Mouse (Mus musculus) cerebellum, adult (tissue): ENCODE measurements at regions not wholly inside any gene's neighbourhood (a gene's known extent, or its start where the extent isn't known, plus 50 kb on each side); places are given as distances from the start of the nearest gene placed in this dataset.

Source experiments
- ATAC-seq: cut with Nextera tagmentation; 2 replicates; pipeline ENCODE4 v1.9.2; 2017; ENCODE audit warnings: mild to moderate bottlenecking, moderate library complexity, mixed read lengths; ENCODE audit not compliant: insufficient number of reproducible peaks, low FRiP score, low TSS enrichment

- no peak for ATAC-seq
Measured at GRCm38 (mm10) chr13:28660151-28660550, 293.4 kb downstream of the Sox4 start.

GRCm38 (mm10) chr13:28658652-28659051 lies 294.9 kb downstream of the Sox4 start:
- ATAC-seq = no peak

DNA sequence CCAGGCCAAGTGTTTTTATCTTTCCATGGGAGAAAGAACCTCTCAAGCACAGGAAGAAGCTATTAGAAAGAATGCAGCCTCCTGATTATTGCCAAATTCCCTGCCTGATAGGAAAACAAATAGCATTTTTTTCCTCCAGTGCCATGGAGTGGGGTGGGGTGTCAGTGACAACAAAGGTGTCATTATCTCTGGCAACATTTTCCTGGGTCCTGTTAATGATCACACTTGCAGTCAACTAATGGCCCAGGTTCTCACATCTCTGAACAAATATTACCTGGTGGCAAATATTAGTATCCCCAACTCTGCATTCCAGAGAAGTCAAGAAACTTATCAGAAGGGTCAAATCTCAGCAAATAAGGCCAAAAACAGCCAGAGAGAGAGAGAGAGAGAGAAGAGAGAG lies 298.6 kb downstream of the Sox4 start:
- no peak for ATAC-seq

GRCm38 (mm10) chr13:28653362-28653761 lies 300.2 kb downstream of the Sox4 start:
- no peak for ATAC-seq

DNA sequence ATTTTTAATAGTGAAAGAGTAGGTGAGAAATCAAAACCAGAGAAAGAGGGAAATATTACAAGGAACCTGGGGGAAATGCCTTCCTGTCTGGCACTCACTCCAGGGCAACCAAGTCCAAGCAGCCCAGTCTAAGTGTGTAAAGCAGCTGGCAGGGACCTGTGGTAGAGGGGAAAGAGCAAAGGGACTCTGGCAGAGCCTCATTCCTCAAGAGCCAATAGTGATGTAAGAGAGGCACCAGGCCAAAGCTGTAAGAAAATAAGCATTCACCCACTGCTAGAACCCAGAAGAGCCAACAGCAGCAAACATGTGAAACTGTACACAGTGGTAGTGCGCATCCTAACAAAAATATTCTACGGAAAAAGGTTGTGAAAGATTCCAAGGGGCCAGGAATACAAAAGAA lies 301.7 kb downstream of the Sox4 start:
- ATAC-seq = 0 out of 2 replicates have a peak, but pooled peaks have one; percentile 40

- no peak for ATAC-seq
Measured at GRCm38 (mm10) chr13:28645881-28646280, 307.6 kb downstream of the Sox4 start.

GRCm38 (mm10) chr13:28644846-28645574 lies 308.5 kb downstream of the Sox4 start:
- no peak for ATAC-seq

- ATAC-seq = no peak
Measured at GRCm38 (mm10) chr13:28640826-28641225, 312.7 kb downstream of the Sox4 start.

DNA sequence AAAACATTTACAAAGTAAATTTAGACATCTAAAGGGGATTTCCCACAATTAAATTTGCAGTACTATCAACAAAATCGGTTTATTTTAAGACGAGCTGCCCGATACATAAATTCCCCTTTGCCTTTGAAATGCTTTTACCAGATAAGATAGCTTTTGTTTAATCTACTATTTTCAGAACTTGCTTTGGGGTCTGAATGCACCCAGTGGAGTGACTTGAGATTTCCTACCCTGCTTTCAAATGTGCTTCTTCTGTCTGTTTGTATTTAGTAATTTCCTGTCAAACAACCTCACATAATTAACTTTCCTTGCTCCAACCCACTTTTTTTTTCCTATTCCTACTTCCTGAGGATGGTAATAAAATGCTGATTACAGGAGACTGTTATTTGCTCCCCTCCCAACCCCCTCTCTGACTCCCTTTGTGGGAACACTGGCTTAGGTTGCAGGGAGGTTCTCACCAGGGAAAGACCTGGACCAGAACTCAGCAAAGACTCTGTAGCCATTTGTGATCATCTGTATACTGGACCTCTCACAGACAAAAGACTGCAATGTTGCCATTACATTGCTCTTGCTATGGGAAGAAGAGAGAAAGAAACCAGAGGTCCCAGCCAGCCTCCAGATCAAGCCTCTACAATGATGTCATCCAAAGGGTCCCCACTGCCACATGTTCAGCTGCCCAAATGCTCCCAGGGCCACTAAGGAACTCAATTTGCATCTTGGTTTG lies 318.1 kb downstream of the Sox4 start:
- no peak for ATAC-seq

- no peak for ATAC-seq
Measured at GRCm38 (mm10) chr13:28633541-28634041, 319.9 kb downstream of the Sox4 start.

DNA sequence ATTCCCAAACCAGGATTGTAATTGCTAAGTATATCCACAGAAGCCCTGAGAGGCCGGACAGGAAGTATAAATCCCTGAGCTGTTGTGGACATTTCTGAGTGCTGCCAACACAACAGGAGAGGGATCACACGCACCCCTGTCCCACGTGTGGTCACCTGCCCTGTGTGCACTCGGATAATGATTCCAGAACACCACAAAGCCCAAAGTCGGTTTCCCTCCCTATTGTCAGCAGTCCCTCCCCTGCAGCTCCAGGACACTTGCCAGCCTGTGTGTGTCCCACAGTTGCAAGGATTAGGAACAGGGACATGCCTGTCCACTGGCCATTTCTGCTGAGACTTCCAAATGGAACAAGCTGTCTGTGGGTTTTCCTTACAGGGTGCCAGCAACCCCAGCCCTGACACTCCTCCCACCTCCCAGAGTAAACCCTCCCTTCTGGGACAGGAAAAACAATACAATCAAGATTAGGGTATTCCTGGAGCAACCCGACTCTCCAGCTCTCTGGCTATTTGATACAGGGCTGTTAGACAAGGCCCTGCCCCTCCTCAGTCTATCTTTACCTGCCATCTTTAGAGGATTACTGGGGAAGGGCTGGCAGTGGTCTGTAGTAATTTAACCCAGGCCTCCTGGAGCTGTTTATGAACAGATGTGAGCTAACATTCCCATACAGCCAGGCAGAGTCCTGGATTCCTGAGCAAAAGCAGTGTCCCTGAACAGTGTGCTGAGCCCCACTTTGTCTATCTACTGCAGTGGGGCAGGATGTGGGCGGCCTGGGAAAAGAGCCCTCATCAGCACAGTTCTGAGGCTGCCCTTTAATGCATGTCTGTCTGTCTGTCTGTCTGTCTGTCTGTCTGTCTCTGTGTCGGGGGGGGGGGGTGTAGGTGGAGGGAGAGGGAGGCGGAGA lies 323.8 kb downstream of the Sox4 start:
- ATAC-seq = no peak

DNA sequence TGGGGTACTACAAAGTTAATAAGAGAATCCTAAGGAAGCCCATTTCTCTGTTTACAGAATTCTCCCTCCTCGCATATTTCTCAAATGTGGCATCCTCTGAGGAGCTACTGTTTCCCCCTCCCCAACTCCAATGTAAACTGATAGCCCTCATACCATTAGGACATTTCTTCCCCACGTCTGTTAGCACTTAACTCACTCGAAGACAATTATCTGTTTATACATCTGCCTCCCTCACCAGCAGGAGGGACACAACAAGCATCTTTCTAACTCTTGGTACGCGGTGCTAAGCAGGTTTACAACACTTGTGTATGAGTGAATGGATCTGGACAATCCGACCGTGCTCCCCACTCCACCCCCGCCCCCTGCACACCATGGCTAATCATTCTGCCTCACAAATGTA lies 324.8 kb downstream of the Sox4 start:
- no peak for ATAC-seq

- no peak for ATAC-seq
Measured at GRCm38 (mm10) chr13:28618961-28619360, 334.6 kb downstream of the Sox4 start.

DNA sequence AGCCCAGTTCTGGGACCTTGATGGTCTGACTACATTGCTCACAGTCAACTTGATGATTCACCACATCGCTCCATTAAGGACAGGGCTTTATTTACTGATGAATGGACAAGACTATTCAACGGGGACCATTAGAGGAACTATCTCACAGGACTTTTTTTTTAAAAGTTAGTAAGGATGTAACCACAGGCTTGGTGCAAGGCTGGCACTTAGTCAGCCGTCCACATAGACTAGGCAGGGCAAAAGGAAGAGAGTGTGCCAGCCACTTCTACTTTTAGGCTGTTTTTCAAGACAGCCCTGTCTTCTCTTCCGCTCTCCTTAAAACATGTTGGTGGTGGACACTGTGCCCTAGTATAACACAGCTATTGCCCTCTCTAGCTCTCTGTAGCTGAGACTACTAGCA lies 336.0 kb downstream of the Sox4 start:
- ATAC-seq = no peak

DNA sequence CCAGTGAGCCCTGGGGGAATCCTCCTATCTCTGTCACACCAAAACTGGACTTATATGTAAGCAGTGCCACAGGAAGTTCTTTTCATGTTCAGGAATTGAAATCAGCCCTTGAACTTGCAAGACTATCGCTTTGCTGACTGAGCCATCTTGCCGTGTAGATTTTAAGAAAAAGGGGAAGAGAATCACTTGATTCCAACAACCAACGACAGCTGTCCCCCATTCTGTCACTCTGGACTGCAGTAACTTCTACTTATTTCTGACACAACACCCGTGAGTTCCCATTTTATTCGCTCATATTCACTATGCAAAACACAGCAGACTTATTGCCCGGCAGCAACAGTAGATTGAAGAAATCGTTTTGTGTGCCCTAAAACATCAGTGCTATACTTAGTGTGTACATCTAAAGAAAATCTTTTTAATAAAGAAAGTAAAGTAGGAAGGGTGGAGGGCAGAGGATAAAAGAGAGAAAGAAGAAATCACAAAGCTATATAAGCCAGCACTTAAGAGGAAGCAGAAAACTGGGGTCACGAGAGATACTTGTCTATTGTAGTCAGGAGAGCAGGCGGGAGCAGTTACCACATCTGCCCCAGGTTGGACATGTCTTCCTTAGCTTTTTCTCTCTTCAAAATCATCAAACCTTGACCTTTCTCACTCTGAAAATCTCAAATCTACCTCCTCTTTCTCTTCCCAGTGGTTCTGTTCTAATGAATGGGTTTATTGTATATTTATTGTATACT lies 336.7 kb downstream of the Sox4 start:
- ATAC-seq = no peak

GRCm38 (mm10) chr13:28607551-28608114 lies 345.9 kb downstream of the Sox4 start:
- ATAC-seq = no peak

- ATAC-seq = no peak
Measured at GRCm38 (mm10) chr13:28606651-28607050, 346.9 kb downstream of the Sox4 start.

DNA sequence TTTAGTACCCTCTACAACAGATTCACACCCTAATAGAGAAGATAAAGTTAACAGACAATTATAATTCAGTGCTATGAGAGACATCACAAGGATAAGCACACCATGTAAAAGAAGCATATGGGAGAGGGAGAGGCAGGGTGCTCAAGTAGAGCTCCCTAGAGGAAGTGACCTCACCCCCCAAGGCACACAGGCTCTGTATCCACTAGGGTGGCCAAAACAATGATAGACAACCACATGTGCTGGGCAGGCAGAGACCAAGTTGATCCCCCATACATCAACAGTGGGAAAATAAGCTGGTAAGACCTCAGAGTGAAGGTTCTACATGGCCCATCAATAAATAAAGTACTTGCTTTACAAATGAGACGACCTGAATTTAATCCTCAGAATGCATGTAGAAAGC lies 347.7 kb downstream of the Sox4 start:
- ATAC-seq = no peak

DNA sequence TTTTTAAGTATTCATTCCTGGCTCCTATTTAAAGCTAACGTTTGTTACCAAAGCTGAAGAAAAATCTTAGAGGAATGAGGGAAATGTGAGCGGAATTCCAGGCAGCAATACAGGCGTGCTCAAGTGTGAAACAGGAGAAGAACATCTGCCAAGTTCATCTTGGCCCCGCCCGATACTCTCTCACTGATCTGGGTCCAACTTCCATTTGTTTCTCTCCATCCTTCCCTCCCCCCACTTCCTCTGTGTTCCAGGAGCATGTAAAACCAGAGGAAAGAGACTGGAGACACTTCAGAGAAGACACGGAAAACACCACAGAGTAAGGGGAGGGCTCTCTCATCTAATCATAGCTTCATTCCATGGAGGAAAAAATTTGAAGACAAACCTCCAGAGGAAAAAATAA lies 346.7 kb downstream of the Gm11361 start:
- ATAC-seq = no peak

- no peak for ATAC-seq
Measured at GRCm38 (mm10) chr13:28600792-28601191, 343.5 kb downstream of the Gm11361 start.
